ENCODE assay signal across 24 mouse cellular contexts in genomic region chr3:98282422-98282821, GRCm38 (mm10).
"Had no signal": no experiment of that assay in that cellular context is flagged by ENCODE, and none has a peak within 500 bp of the region (broad histone marks: within the 10 kb centered on the region; RNA-seq: fewer than 3 reads in every experiment).

No protein-coding gene starts in this region.

- H3K4me3 ChIP-seq: forebrain, embryonic 15.5 days; heart, adult 2 months; heart, embryonic 13.5 days; heart, embryonic 15.5 days; hindbrain, embryonic 13.5 days; hindbrain, embryonic 15.5 days; left cerebral cortex, adult 2 months; limb, embryonic 10.5 days; limb, embryonic 12.5 days; liver, embryonic 13.5 days had no signal

- H3K4me1 ChIP-seq: forebrain, embryonic 15.5 days; hindbrain, embryonic 15.5 days had no signal

- H3K27ac ChIP-seq: forebrain, embryonic 15.5 days; heart, adult 2 months; heart, embryonic 13.5 days; heart, embryonic 15.5 days; hindbrain, embryonic 13.5 days; hindbrain, embryonic 15.5 days; hindbrain, postnatal 0 days; left cerebral cortex, adult 2 months; limb, embryonic 10.5 days; limb, embryonic 12.5 days; liver, embryonic 13.5 days had no signal

- H3K9me3 ChIP-seq: forebrain, embryonic 15.5 days; heart, embryonic 13.5 days; heart, embryonic 15.5 days; hindbrain, embryonic 13.5 days; hindbrain, embryonic 15.5 days; limb, embryonic 10.5 days; limb, embryonic 12.5 days; liver, embryonic 13.5 days had no signal

- DNase-seq: forebrain, postnatal 0 days; gastrocnemius, postnatal 14 days; gastrocnemius, postnatal 36 days; heart, adult 11 months; heart, adult 2 months; heart, postnatal 14 days; heart, postnatal 36 days; kidney, adult 18-20 months; kidney, adult 8-10 months; kidney, postnatal 10 days; kidney, postnatal 25 days; kidney, postnatal 4 days; layer of hippocampus, adult 9-11 months; liver, embryonic 13.5 days had no signal

- H3K36me3 ChIP-seq: forebrain, embryonic 15.5 days; heart, embryonic 13.5 days; heart, embryonic 15.5 days; hindbrain, embryonic 13.5 days; hindbrain, embryonic 15.5 days; limb, embryonic 10.5 days; limb, embryonic 12.5 days; liver, embryonic 13.5 days had no signal

- H3K27me3 ChIP-seq: forebrain, embryonic 15.5 days; heart, embryonic 15.5 days; hindbrain, embryonic 13.5 days; hindbrain, embryonic 15.5 days; limb, embryonic 12.5 days; liver, embryonic 13.5 days had no signal

- H3K4me2 ChIP-seq: forebrain, embryonic 15.5 days; heart, embryonic 11.5 days; heart, embryonic 13.5 days; heart, embryonic 15.5 days; hindbrain, embryonic 13.5 days; hindbrain, embryonic 15.5 days; limb, embryonic 12.5 days had no signal

- ATAC-seq: forebrain, embryonic 15.5 days; forebrain, postnatal 0 days; hindbrain, postnatal 0 days had no signal

- H3K9ac ChIP-seq: forebrain, embryonic 15.5 days; forebrain, postnatal 0 days; heart, embryonic 13.5 days; heart, embryonic 15.5 days; hindbrain, embryonic 13.5 days; hindbrain, embryonic 15.5 days; limb, embryonic 12.5 days; liver, embryonic 13.5 days had no signal
